Mouse (Mus musculus) embryonic fibroblast, embryonic 13.5 days (primary cell): ENCODE measurements around the gene Pde6b.

ENCODE experiments used
- CTCF ChIP-seq: IDR thresholded peaks from 2 replicates; pipeline ENCODE4 v1.5.1; 2011; ENCODE audit warnings: mild to moderate bottlenecking, control low read depth, low read length, moderate library complexity, borderline replicate concordance; ENCODE audit not compliant: insufficient read depth
- POLR2A ChIP-seq: IDR thresholded peaks from 2 replicates; pipeline ENCODE4 v1.6.1; 2011; ENCODE audit warnings: low read depth, mild to moderate bottlenecking, control low read depth, low read length, moderate library complexity

DNA sequence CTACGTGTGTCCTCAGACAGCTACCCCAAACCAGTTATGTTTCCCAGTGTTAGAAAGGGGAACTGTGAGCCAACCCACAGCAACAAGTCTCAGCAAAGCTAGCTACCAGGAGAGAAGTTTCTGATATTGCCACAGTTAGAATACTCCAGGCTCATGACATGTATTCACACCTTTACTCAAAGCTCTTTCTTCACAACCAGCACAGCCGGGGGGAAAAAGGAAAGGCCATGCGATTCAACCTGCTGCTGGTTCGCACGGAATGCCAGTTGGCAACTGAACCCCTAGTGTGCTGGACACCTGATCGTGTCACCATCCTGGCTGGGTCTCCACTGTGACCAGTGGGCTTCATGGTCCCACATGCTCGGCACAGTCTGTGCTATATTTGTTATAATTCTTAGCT, 59.7 kb downstream of the Pde6b start:
- TF ChIP-seq CTCF = no peak
- TF ChIP-seq POLR2A = no peak
